Mouse (Mus musculus) adrenal gland, postnatal 10 days (tissue): ENCODE results near the gene Cfap44. TPM values are rescaled to one million over a fixed set of nuclear protein-coding genes. Genes with fewer than 3 reads are reported as not detected.

ENCODE experiments used
- DNase-seq: peaks from one replicate; pipeline ENCODE4 v3.0.0; 2021; ENCODE audit warnings: mixed read lengths
- total RNA-seq, 2 experiments: library from RNA; stranded (reverse); gene quantifications; 2 replicates each; pipeline ENCODE4 v1.2.3; 2021

The Cfap44 gene
- total RNA-seq, 2 experiments from 2014 or later = 0.42 to 1.1 TPM

DNA sequence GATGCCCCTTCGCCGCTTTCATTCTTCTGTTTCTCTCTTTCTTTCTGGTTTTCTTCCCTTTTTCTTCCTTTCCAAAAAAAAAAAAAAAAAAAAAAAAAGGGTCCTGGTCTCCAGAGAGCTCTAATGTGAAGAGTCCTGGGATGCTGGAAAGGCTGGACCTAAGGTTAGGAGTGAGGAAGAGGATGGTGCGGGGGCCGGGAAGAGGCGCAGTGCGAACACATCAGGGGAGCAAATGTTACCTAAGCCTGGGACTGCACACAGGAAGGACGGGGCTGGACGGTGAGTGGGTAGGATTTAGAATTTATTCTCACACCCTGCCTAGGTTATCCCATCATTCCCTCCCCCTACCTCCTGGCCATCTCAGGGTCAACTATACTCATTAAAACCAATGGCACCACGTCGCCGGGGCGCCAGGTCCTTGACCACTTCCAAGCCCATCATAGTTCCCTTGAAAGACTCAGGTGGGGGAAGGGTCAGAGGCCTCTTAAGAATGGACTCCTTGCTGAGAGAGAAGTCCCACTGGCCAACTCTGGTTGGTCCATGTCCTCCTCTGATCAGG, 136.7 kb downstream of the Cfap44 start:
- no peak for DNase-seq

Other genes starting within 250 kb of the Cfap44 start
- 10 to 100 TPM; 19.7 to 24.1 TPM for gene Usf3, start 221.6 kb upstream of the Cfap44 start, total RNA-seq
- gene Sidt1, start 61.6 kb upstream of the Cfap44 start, total RNA-seq = 1 to 10 TPM; 7.5 to 8.2 TPM
- 10 to 100 TPM; 15.3 to 20.1 TPM for gene Spice1, start 47.7 kb upstream of the Cfap44 start, total RNA-seq
- 10 to 100 TPM; 33.5 to 35.9 TPM for gene Boc, start 164.1 kb downstream of the Cfap44 start, total RNA-seq